Mouse (Mus musculus): ENCODE measurements at regions not wholly inside any gene's neighbourhood (a gene's known extent, or its start where the extent isn't known, plus 50 kb on each side); places are given as distances from the start of the nearest gene placed in this dataset.
"Not testable (repeated sequence)": the region's sequence is repeated elsewhere in the genome, so short reads cannot be mapped to it uniquely, and the experiment has no call there.

DNA sequence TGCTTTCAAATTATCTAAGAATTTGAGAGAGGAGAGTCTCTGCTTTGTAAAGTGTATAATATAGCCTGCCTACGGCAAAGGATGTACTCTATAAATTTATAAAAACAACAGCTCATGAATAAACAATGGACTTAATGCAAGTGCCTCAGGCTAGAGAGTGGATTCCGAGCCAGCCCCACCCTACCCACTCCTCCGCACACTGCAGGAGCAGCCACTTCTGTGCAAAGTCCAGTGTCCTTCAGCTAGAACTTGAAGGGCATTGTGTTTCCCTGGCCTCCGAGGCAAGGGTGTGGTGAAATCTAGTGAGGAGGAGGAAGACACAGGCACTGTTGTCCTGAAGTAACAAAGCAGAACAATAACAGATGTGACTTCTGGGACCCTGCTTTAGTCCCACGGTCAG lies 98.4 kb upstream of the Arl4c start:
- no peak overlapping the region for H3K4me3 ChIP-seq (replicated peaks; ENCODE audit: low read length)
- H3K27me3 ChIP-seq (replicated peaks; ENCODE audit: control insufficient read depth, insufficient read depth, low read length), result no peaks in the 10 kb centered on the region
- no peaks in the 10 kb centered on the region for H3K9me3 ChIP-seq (ENCODE audit: control insufficient read depth, low read length)
- H3K36me3 ChIP-seq (ENCODE audit: control insufficient read depth, insufficient read depth), result no peaks in the 10 kb centered on the region
- WGBS, result 49% methylated on average over 5 of the region's 5 CpGs
- H3K4me1 ChIP-seq (replicated peaks; ENCODE audit: control insufficient read depth, insufficient read depth, low read length), result peaks cover 7% of the 10 kb centered on the region
- no peak overlapping the region for H3K27ac ChIP-seq (ENCODE audit: low read length)
- H3K4me2 ChIP-seq (ENCODE audit: low read length), result no peak overlapping the region
- no peak overlapping the region for H3K9ac ChIP-seq (replicated peaks; ENCODE audit: low read depth, low read length)
- ATAC-seq, result no peak

GRCm38 (mm10) chr1:88801151-88801550 lies 99.1 kb upstream of the Arl4c start:
- H3K4me2 ChIP-seq (ENCODE audit: low read length); H3K27me3 ChIP-seq (replicated peaks; ENCODE audit: control insufficient read depth, insufficient read depth, low read length); H3K9me3 ChIP-seq (ENCODE audit: control insufficient read depth, low read length); H3K4me1 ChIP-seq (replicated peaks; ENCODE audit: control insufficient read depth, insufficient read depth, low read length); H3K4me3 ChIP-seq (replicated peaks; ENCODE audit: low read length); H3K27ac ChIP-seq (ENCODE audit: low read length); ATAC-seq; H3K9ac ChIP-seq (replicated peaks; ENCODE audit: low read depth, low read length); H3K36me3 ChIP-seq (ENCODE audit: control insufficient read depth, insufficient read depth): not testable (repeated sequence)

DNA sequence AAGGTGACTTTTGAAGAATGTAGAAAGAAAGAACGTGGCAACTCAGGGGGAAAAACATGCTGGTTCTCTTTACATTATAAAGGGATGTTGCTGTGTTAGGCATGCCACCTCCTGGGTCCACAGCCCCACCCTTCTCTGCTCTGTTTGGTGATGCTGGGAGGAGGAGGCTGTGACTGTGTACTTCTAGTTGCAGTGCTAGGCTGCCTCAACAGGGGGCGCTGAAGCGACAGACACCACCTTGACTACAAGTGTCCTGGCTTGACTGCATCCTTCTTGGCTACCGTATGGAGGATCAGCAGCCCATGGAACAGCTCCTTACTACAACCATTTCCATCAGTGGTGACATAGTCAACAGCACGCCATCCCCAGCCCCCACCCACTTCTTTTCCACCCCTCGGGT lies 104.9 kb upstream of the Arl4c start:
- Histone ChIP-seq H3K4me2 (ENCODE audit: low read length) (no peak overlapping the region), H3K36me3 (ENCODE audit: control insufficient read depth, insufficient read depth) (no peaks in the 10 kb centered on the region), H3K27me3 (replicated peaks; ENCODE audit: control insufficient read depth, insufficient read depth, low read length) (no peaks in the 10 kb centered on the region), H3K9ac (replicated peaks; ENCODE audit: low read depth, low read length) (no peak overlapping the region), H3K9me3 (ENCODE audit: control insufficient read depth, low read length) (no peaks in the 10 kb centered on the region), H3K4me1 (replicated peaks; ENCODE audit: control insufficient read depth, insufficient read depth, low read length) (no peaks in the 10 kb centered on the region), H3K27ac (ENCODE audit: low read length) (no peak overlapping the region), H3K4me3 (replicated peaks; ENCODE audit: low read length) (no peak overlapping the region)
- ATAC-seq, result no peak
- WGBS, result 61% methylated on average over 6 of the region's 6 CpGs

DNA sequence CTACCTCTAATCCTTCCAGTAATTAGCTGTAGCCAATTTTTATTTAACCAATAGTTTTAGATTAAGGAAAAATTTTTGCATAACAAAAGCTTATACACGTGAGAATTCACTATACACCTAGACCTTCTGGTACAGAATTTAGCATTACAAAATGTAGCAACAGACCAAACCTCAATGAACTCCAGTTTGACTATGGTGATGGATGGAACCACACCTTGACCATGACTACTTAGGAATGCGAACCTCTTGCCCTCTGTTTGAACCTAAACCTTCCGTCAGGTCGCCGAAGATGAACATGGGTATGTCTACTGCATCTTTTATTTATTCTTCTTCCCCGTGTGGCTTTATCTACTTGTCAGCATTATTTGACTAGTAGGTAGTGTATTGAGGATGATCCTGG lies 105.9 kb upstream of the Arl4c start:
- Histone ChIP-seq H3K9me3 (ENCODE audit: control insufficient read depth, low read length) (no peaks in the 10 kb centered on the region), H3K27ac (ENCODE audit: low read length) (no peak overlapping the region), H3K27me3 (replicated peaks; ENCODE audit: control insufficient read depth, insufficient read depth, low read length) (no peaks in the 10 kb centered on the region), H3K9ac (replicated peaks; ENCODE audit: low read depth, low read length) (no peak overlapping the region), H3K4me1 (replicated peaks; ENCODE audit: control insufficient read depth, insufficient read depth, low read length) (no peaks in the 10 kb centered on the region), H3K4me3 (replicated peaks; ENCODE audit: low read length) (no peak overlapping the region), H3K4me2 (ENCODE audit: low read length) (no peak overlapping the region), H3K36me3 (ENCODE audit: control insufficient read depth, insufficient read depth) (no peaks in the 10 kb centered on the region)
- ATAC-seq, result no peak
- 88% methylated on average over 6 of the region's 6 CpGs for WGBS

DNA sequence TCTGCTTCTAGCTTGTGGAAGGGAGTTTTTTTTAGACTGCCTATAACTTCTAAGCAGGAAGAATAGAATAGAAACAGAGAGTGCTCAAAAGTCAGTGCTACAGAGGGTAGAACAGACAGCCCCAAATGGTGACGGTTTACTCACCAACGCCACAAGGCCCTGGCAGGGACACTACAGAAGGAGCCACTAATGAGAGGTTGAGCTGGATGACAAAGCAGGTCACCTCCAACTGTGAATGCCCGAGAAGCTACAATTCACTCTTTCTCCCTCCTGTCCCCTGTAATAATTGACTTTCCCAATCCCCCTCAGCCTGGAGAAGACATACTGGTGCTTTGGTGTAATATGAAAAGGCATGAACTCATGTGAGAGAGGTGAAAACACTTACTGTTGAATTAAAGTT lies 106.5 kb upstream of the Arl4c start:
- Histone ChIP-seq H3K9ac (replicated peaks; ENCODE audit: low read depth, low read length) (no peak overlapping the region), H3K4me1 (replicated peaks; ENCODE audit: control insufficient read depth, insufficient read depth, low read length) (peaks cover 2% of the 10 kb centered on the region; the same call in 1 of the 2 replicates), H3K36me3 (ENCODE audit: control insufficient read depth, insufficient read depth) (no peaks in the 10 kb centered on the region), H3K27ac (ENCODE audit: low read length) (no peak overlapping the region), H3K27me3 (replicated peaks; ENCODE audit: control insufficient read depth, insufficient read depth, low read length) (no peaks in the 10 kb centered on the region), H3K9me3 (ENCODE audit: control insufficient read depth, low read length) (no peaks in the 10 kb centered on the region), H3K4me2 (ENCODE audit: low read length) (no peak overlapping the region), H3K4me3 (replicated peaks; ENCODE audit: low read length) (no peak overlapping the region)
- ATAC-seq, result no peak
- 37% methylated on average over 3 of the region's 3 CpGs for WGBS

DNA sequence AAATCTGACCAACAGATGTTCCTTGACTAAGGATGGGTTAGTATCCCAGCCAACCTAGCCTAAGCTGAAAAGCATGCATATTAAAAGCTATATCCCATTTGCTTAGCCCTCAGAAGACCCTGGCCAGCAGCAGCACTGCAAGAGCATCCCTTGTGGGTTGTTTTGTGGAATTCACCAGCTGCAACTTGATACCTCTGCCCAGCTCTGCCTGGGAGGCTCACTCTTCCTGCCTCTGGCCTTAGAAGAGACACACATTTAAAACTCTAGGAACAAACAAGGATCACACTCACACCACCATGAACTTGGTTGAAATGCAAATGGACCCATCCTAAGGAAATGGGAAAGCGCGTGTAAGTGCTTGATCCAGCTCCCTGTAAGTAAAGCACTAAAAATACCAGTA lies 107.7 kb upstream of the Arl4c start:
- no peak for ATAC-seq
- Histone ChIP-seq H3K4me3 (replicated peaks; ENCODE audit: low read length) (no peak overlapping the region), H3K4me1 (replicated peaks; ENCODE audit: control insufficient read depth, insufficient read depth, low read length) (peaks cover 6% of the 10 kb centered on the region; the same call in 1 of the 2 replicates), H3K9ac (replicated peaks; ENCODE audit: low read depth, low read length) (no peak overlapping the region), H3K27me3 (replicated peaks; ENCODE audit: control insufficient read depth, insufficient read depth, low read length) (no peaks in the 10 kb centered on the region), H3K36me3 (ENCODE audit: control insufficient read depth, insufficient read depth) (no peaks in the 10 kb centered on the region), H3K27ac (ENCODE audit: low read length) (no peak overlapping the region), H3K9me3 (ENCODE audit: control insufficient read depth, low read length) (no peaks in the 10 kb centered on the region), H3K4me2 (ENCODE audit: low read length) (no peak overlapping the region)
- 69% methylated on average over 2 of the region's 2 CpGs for whole genome bisulfite sequencing

- no peak overlapping the region for H3K4me3 ChIP-seq (replicated peaks; ENCODE audit: low read length)
- no peak overlapping the region for H3K9ac ChIP-seq (replicated peaks; ENCODE audit: low read depth, low read length)
- peaks cover 6% of the 10 kb centered on the region; the same call in 1 of the 2 replicates for H3K4me1 ChIP-seq (replicated peaks; ENCODE audit: control insufficient read depth, insufficient read depth, low read length)
- H3K36me3 ChIP-seq (ENCODE audit: control insufficient read depth, insufficient read depth), result no peaks in the 10 kb centered on the region
- 0 out of 2 replicates have a peak, but pooled peaks have one; percentile 51 for ATAC-seq
- WGBS, result 35% methylated on average over 7 of the region's 7 CpGs
- no peak overlapping the region for H3K4me2 ChIP-seq (ENCODE audit: low read length)
- H3K9me3 ChIP-seq (ENCODE audit: control insufficient read depth, low read length), result no peaks in the 10 kb centered on the region
- no peak overlapping the region for H3K27ac ChIP-seq (ENCODE audit: low read length)
- H3K27me3 ChIP-seq (replicated peaks; ENCODE audit: control insufficient read depth, insufficient read depth, low read length), result no peaks in the 10 kb centered on the region
Observed at GRCm38 (mm10) chr1:88813200-88813599, 111.2 kb upstream of the Arl4c start.

DNA sequence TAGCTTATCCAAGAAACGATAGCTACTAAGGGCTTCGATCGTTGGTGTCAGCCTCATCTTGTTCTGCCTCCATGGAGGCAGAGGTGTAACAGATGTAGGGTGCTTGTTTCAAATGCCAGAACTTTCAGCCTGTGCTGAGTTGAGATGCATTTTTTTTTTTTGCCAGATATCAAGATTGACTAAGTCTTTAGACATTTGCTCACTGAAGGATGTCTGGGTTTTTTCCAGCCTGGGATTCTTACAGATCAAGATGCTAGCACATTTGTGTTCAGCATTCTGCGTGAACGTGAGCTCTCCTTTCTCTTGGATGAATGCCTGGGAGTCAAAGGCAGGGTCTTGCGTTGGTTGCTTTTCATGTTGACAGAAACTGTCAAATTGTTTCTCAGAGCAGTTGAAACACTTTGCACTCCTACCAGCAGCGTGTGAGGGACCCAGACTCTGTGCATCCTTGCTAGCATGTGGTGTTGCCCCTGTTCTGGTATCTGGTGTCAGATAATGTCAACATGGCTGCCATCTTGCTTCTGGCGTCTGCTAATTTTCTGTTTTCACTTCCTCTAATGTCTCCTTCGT lies 114.4 kb upstream of the Arl4c start:
- no peaks in the 10 kb centered on the region for H3K27me3 ChIP-seq (replicated peaks; ENCODE audit: control insufficient read depth, insufficient read depth, low read length)
- no peak overlapping the region for H3K4me2 ChIP-seq (ENCODE audit: low read length)
- H3K4me1 ChIP-seq (replicated peaks; ENCODE audit: control insufficient read depth, insufficient read depth, low read length), result peaks cover 6% of the 10 kb centered on the region; the same call in 1 of the 2 replicates
- 57% methylated on average over 9 of the region's 9 CpGs for WGBS
- peak; percentile 89 for ATAC-seq
- no peak overlapping the region for H3K9ac ChIP-seq (replicated peaks; ENCODE audit: low read depth, low read length)
- H3K36me3 ChIP-seq (ENCODE audit: control insufficient read depth, insufficient read depth), result no peaks in the 10 kb centered on the region
- no peak overlapping the region for H3K4me3 ChIP-seq (replicated peaks; ENCODE audit: low read length)
- no peaks in the 10 kb centered on the region for H3K9me3 ChIP-seq (ENCODE audit: control insufficient read depth, low read length)
- no peak overlapping the region for H3K27ac ChIP-seq (ENCODE audit: low read length)

DNA sequence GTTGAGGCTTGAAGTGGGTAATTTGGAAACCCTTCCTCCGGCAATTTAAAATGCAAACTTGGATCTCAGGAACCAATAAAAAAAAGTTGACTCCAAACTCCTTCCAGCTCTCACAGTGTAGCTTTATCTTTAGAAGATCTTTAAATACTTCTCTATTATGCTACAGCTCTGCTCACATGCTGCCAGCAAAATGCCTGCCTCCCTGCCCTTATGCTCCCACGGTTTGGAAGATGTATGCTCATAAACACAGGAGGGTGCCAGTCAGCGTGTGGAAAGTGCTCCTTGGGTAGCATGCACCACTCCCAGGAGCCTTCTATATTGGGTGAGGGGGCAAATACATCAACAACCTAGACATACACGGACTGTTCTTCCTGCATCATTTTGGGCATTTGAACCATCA lies 123.2 kb upstream of the Arl4c start:
- no peak overlapping the region for H3K4me3 ChIP-seq (replicated peaks; ENCODE audit: low read length)
- no peak for ATAC-seq
- no peak overlapping the region for H3K27ac ChIP-seq (ENCODE audit: low read length)
- H3K4me1 ChIP-seq (replicated peaks; ENCODE audit: control insufficient read depth, insufficient read depth, low read length), result no peaks in the 10 kb centered on the region
- no peaks in the 10 kb centered on the region for H3K9me3 ChIP-seq (ENCODE audit: control insufficient read depth, low read length)
- no peaks in the 10 kb centered on the region for H3K36me3 ChIP-seq (ENCODE audit: control insufficient read depth, insufficient read depth)
- H3K27me3 ChIP-seq (replicated peaks; ENCODE audit: control insufficient read depth, insufficient read depth, low read length), result no peaks in the 10 kb centered on the region
- H3K4me2 ChIP-seq (ENCODE audit: low read length), result no peak overlapping the region
- H3K9ac ChIP-seq (replicated peaks; ENCODE audit: low read depth, low read length), result no peak overlapping the region
- 92% methylated on average over 4 of the region's 4 CpGs for WGBS

DNA sequence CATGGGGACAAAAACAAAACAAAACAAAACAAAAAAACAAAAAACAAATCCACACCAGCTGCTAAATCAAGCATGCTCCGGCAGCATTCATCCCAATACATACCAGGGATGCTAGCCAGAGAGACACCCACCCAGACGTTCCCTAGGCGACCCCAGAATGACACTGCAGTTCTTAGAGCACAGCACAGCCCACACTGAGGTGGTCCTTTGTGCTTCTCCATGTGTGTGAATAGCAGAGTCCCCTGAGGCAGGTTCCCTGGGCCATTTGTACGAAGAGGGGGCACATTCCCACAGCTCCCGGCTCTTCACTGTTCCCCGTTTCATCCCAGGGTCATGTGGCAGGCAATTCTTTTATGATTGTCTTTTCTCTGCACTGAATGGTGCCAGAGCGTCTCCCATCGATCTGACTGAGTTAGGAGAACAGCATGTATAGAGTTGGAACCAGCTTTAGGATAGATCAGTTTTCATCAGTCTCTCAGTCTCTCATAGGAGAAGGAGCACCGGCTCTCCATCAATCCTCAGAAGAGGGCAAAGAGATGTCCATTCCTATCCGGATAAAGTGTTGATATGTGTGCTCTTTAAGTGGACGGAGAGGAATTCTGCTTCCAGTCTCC lies 136.7 kb upstream of the Arl4c start:
- Histone ChIP-seq H3K36me3 (ENCODE audit: control insufficient read depth, insufficient read depth) (no peaks in the 10 kb centered on the region), H3K9me3 (ENCODE audit: control insufficient read depth, low read length) (peaks cover 1% of the 10 kb centered on the region; the same call in 1 of the 2 replicates), H3K27ac (ENCODE audit: low read length) (no peak overlapping the region), H3K4me2 (ENCODE audit: low read length) (no peak overlapping the region), H3K4me1 (replicated peaks; ENCODE audit: control insufficient read depth, insufficient read depth, low read length) (peaks cover 19% of the 10 kb centered on the region), H3K4me3 (replicated peaks; ENCODE audit: low read length) (no peak overlapping the region), H3K27me3 (replicated peaks; ENCODE audit: control insufficient read depth, insufficient read depth, low read length) (no peaks in the 10 kb centered on the region), H3K9ac (replicated peaks; ENCODE audit: low read depth, low read length) (no peak overlapping the region)
- 14% methylated on average over 11 of the region's 11 CpGs for WGBS
- ATAC-seq, result peak; percentile 65; the same call in 1 of the 2 replicates
